Mouse (Mus musculus) CD8-positive naive resting alpha-beta T cell, adult 2 months (primary cell): ENCODE measurements around the gene Tfpi2.

Experiments
- DNase-seq, 2 experiments: peaks; one replicate each; pipeline ENCODE4 v3.0.0; 2022; ENCODE audit warnings: low read depth in 2 of 2, low spot score in 2 of 2

Gene Tfpi2

DNA sequence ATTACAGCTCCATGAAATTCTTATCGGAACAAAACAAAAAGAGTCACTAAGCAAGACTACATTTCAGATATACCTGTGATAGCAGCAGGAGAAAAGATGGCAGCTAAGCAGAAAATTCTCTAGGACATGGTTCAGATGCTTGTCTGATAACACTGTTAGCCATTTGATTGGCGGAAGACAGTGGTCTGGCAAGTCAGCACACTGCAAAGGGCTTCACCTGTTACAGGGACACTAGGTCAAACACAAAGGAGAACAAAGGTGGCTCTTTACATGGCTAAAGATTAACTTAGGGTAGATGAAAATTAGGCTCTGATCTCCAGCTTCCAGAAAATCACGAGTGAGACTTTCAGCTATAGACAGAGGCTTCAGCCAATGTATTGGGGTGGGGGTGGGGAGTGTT lies at the start of gene Tfpi2:
Tfpi2 (minus strand) TSS at position 170 of the 400 bp plus-strand sequence.
- no peak for DNase-seq

DNA sequence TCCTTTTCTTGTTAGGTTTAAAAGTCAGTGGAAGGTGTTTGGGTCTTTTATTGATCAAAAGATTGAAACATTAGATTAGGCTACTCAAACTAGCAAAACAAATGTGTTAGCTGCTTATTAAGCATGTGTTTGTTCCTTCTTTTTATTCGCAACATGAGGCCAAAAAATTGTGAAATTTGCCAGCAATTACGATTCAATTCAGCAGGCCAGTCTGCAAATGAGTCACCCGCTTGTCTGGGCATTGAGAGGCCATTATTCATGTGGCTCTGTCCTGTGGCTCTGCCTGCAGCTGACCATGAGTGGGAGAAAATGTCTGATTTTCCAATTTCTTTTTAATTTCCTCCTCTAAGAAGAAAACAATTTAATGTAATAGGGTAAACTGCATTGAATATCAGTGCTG lies 42.2 kb upstream of the Tfpi2 start:
- no peak for DNase-seq

- no peak for DNase-seq
These were observed 37.6 kb upstream of the Tfpi2 start for GRCm38 (mm10) chr6:4026367-4026766.

GRCm38 (mm10) chr6:4022645-4023044 lies 33.9 kb upstream of the Tfpi2 start:
- DNase-seq = no peak

- DNase-seq = no peak
These were observed 20.8 kb upstream of the Tfpi2 start for GRCm38 (mm10) chr6:4009548-4009947.

- DNase-seq = no peak
These were observed 19.9 kb upstream of the Tfpi2 start for GRCm38 (mm10) chr6:4008501-4009040.

DNA sequence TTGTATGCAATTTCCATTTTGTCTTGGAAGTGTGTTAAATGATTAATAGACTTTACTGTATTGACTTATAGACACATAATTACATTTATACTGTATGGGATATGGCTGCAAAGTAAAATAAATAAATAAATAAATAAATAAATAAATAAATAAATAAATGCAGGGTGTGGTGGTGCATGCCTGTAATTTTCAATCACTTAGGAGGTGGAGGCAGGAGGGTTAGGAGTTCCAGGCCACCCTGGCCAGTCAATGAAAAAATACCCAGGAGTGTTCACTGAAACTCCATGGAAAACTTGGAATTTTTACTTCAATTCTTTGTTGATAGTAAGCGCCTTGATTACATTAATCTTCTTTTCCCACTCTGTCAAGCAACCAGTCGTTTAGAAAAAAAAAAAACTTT lies 16.1 kb upstream of the Tfpi2 start:
- no peak for DNase-seq

DNA sequence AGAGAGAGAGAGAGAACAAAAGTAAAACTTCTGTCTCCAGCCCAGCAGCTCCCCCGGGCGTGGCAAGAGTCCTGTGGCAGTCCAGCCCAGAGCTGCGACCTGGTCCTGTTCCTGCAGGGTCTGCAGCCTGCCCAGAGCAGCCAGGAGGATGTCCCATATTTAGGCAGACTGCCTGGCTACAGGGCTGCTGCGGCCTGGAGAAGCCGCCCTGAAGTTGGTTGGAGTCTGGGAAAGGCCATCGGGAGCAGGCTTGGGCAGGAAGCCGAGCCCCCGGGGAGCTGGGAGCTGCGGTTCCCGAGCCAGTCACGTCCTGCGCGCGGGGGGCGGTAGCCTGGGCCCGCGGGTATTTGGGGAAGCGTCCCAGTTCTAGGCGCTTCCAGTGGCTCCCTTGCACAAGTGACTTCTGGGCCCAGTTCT lies 15.2 kb upstream of the Tfpi2 start, which contains the start of gene Gng11:
Gng11 (plus strand) TSS at position 15 of the 417 bp plus-strand sequence.
- DNase-seq = no peak

DNA sequence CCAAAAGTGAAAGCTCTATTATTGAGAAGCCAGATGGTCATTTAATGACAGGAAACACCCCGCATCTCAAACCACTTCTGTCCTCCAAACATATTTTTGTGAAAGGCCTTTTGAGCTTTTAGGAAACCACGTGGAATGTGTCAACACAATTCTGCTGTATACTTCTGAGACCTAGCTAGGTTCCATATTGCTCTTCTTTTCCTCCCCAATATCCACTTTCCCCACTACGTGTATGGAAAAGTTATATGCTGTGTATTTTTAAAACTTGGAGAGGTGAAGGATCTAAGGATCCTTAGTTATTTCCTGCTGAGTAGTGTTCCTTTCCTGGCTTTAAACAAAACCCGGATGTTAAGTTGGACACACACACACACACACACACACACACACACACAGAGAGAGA lies 14.7 kb upstream of the Tfpi2 start:
- no peak for DNase-seq

DNA sequence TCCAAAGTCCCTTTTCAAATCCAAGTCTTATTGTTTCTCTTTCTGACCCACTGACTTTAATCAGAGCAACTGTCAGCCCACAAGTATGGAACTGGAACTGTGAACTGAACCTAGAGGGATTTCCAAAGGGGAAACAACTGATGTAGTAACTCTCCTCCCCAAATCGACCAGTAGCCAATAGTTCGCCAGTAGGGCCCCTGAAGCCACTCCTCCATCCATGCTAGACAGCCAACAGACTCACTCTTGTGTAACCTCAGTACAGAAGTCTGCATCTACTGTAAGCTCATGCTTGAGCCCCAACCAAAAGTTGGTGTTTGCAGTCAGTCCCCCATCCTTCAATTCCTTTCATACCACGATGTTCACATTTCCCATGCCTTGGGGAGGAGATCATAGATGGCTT lies 12.0 kb upstream of the Tfpi2 start:
- DNase-seq = no peak

DNA sequence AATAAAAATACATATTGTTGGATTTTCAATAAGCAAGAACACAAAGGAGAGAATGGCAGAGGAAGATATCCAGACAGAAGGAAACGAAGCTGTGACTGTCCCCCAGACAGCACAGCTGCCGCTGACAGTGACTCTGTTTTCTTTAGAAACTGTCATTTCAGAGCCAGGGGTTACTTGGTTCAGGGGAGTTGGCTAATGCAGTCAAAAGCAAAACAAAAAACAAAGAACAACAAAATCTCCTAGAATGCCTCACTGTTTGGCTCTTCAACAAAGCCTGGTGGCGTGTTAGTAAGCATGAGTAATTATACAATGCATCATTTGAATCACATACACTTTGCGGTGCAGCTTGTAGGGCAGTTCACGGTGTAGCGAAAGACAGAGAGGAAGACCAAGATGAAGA lies 10.6 kb upstream of the Tfpi2 start:
- DNase-seq = no peak

DNA sequence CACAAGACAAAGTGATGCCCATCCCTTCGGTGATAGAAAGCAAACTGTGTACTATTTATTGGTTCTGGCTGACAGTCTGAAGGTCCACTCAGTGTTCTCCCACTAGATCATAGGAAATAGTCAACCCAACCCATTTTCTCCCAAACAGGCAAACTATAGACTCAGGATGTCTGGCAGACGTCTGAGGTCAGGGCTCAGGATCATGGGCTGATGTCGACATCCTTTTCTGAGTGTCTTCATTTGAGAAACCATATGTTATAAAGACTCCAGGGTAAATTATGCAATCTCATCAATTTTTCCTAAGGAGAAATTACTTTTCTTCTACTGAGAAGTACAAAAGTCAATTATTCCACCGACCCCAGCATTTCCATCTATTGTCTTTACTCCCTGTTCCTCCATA lies 9.4 kb upstream of the Tfpi2 start:
- no peak for DNase-seq

GRCm38 (mm10) chr6:3993492-3993891 lies 4.8 kb upstream of the Tfpi2 start, which contains the start of gene Gngt1:
Gene Gngt1, plus strand, starts transcription at chr6:3993792.
- DNase-seq = no peak

GRCm38 (mm10) chr6:3982661-3983284 lies 5.9 kb downstream of the Tfpi2 start:
- no peak for DNase-seq

DNA sequence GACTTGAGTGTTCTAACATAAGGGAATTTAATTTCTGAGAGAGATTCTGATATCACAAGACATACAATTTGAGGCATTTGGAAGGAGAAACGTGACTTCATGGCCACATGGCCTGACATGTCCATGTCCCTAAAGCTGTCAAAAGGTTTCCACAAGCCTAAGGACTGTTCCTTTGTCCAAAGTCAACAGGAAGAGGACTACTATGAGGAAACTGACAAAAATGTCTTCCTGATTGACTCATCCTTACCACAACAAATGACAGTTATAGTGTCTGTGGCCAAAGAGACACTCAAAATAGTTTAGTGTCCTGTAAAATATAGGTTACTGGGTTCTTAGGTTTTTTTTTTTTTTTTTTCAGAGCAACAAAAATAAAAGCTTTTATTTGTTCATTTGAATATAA lies 15.0 kb downstream of the Tfpi2 start:
- no peak for DNase-seq

DNA sequence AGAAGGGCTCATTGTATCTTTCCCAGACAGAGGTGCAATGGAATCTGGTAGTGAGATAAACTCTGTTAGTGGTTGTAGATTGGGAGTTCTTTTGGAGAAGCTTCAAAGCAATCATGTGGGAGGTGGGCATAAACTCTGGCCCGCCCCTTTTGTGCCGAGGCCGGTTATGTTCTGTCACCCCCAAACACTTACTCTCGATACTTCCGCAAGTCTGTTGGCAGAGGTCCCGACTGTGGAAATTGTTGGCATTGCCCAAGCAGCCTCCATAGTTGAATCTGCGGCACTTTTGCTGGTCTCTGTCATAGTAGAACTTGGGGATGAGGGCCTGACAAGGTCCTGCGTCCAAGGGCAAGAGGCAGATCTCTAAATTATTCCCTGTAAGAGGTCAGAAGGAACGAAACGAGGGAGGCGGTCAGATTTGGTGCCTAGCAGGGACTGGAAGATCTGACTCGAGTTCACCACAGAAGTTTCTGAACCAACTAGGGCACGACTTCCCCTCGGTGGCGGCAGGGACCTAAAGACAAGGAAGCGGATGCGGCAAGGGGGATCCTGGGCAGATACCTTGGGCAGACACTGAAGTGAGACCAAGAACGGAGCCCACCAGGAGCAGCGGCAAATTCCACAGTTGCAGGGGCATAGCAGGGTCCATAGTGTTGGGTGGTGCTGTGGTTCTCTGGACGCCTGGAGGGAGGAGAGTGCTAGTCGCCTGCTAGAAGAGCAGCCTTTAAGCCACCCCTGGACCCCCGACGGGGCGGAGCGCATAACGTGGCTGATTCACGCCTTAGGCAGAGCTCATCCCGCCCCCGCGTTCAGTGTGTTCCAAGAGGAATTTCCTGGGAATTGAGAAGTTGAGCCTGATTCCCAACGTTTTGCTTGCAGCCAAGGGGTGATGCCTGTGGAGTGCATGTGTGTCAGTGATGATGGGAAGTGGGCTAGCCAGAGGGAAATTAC lies 20.8 kb downstream of the Tfpi2 start:
- DNase-seq = no peak

- DNase-seq = no peak
These were observed 33.8 kb downstream of the Tfpi2 start for GRCm38 (mm10) chr6:3954969-3955368.

GRCm38 (mm10) chr6:3936140-3936714 lies 52.5 kb downstream of the Tfpi2 start:
- no peak for DNase-seq

DNA sequence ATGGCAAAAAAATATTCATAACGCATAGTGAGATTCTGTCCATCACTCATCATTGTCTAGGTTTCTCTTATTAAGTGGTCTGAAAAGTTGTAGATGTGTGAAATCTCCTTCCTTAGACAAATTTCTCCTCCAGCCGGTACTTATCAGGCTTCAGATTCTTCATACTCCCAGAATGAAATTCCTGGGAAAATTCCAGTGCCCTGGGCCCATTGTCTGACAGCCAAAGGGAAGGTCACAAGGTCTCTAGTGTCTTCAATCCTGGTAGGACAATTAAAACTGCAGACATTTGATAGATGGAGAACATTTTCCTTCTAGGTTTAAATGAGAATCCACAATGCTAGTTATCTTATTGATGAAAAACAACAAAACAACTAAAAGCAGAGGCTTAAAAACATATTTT lies 53.1 kb downstream of the Tfpi2 start:
- no peak for DNase-seq

- no peak for DNase-seq
These were observed 53.7 kb downstream of the Tfpi2 start for GRCm38 (mm10) chr6:3935048-3935447.

- DNase-seq = no peak
These were observed 62.6 kb downstream of the Tfpi2 start for GRCm38 (mm10) chr6:3926140-3926539.

DNA sequence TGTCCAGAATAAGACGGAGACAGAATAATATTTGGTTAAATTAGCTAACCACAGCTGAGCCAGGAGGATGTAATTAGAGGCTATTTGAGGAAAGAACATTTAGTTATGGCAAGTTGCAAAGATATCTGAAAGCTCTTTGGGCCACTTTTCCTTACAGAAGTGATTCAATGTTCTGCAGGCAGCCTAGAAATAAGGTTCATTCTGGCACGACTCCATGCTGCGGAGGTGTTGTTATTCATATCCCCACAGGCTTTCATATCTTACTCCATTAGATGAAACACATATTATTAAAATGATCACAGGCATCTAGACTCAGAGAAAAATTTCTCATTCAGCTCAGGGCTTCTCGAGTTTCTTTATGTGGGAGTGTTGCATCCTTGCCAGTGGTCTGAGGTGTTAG lies 65.8 kb downstream of the Tfpi2 start:
- no peak for DNase-seq
